Mouse (Mus musculus) liver, embryonic 14.5 days (tissue): ENCODE data around the gene Spata20. TPM values are rescaled to one million over a fixed set of nuclear protein-coding genes. Genes with fewer than 3 reads are reported as not detected.

ENCODE experiments used
- ATAC-seq: fragments of 200-750 bp; cut with Nextera tagmentation; 2 replicates; pipeline ENCODE4 v1.8.0; 2017; ENCODE audit warnings: moderate number of reproducible peaks, mild to moderate bottlenecking, moderate library complexity; ENCODE audit not compliant: insufficient read depth
- DNase-seq, 3 experiments: peaks; one replicate each; pipeline ENCODE4 v3.0.0-alpha.2; 2012 to 2013; ENCODE audit warnings: low read depth in 3 of 3, low spot score in 3 of 3
- H3K27ac ChIP-seq: fragments of 300-500 bp; sonication (generic); 2 replicates; pipeline ENCODE4 v1.5.1; 2014; ENCODE audit warnings: moderate library complexity, mild to moderate bottlenecking, control low read depth, inconsistent platforms
- H3K27me3 ChIP-seq: fragments of 300-500 bp; sonication (generic); 2 replicates; pipeline ENCODE4 v1.6.1; 2014; ENCODE audit warnings: mild to moderate bottlenecking, low read length, moderate library complexity; ENCODE audit not compliant: control insufficient read depth, insufficient read depth
- H3K36me3 ChIP-seq: fragments of 300-500 bp; sonication (generic); replicated peaks from 2 replicates; pipeline ENCODE4 v1.6.1; 2014; ENCODE audit warnings: low read depth; ENCODE audit not compliant: control insufficient read depth, insufficient read depth
- H3K4me1 ChIP-seq, 2 experiments: fragments of 200-500 bp in 1 of 2; fragments of 300-500 bp in 1 of 2; sonication (generic) in 1 of 2; replicated peaks; 2 replicates each; pipeline ENCODE4 v1.6.1; 2012 to 2014; ENCODE audit warnings: antibody characterized with exemption in 1 of 2, inconsistent platforms in 1 of 2, low read length in 1 of 2; ENCODE audit not compliant: control insufficient read depth in 2 of 2, insufficient read depth in 2 of 2
- H3K4me2 ChIP-seq: fragments of 300-500 bp; sonication (generic); 2 replicates; pipeline ENCODE4 v1.6.1; 2014; ENCODE audit warnings: low read depth, mild to moderate bottlenecking, control low read depth, moderate library complexity
- H3K4me3 ChIP-seq, 2 experiments: fragments of 200-500 bp in 1 of 2; fragments of 300-500 bp in 1 of 2; sonication (generic) in 1 of 2; 2 replicates each; pipeline ENCODE4 v1.5.1; 2012 to 2014; ENCODE audit warnings: low read depth in 2 of 2, low read length in 2 of 2, mild to moderate bottlenecking in 2 of 2, control low read depth in 1 of 2, inconsistent platforms in 1 of 2, moderate library complexity in 1 of 2; ENCODE audit not compliant: insufficient read depth in 1 of 2
- H3K9ac ChIP-seq: fragments of 300-500 bp; sonication (generic); replicated peaks from 2 replicates; pipeline ENCODE4 v1.6.1; 2014; ENCODE audit warnings: mild to moderate bottlenecking, control low read depth, moderate library complexity
- H3K9me3 ChIP-seq: fragments of 300-500 bp; sonication (generic); 2 replicates; pipeline ENCODE4 v1.6.1; 2016; ENCODE audit warnings: low read length, mixed read lengths; ENCODE audit not compliant: control insufficient read depth
- CTCF ChIP-seq: IDR thresholded peaks from 2 replicates; pipeline ENCODE4 v1.5.1; 2016; ENCODE audit warnings: antibody characterized with exemption, low read depth, control low read depth
- EP300 ChIP-seq: IDR thresholded peaks from 2 replicates; pipeline ENCODE4 v1.6.1; 2016; ENCODE audit warnings: antibody characterized with exemption, low read depth
- WGBS: fragments of 180-500 bp; shearing (Covaris S2); extraction: QIAGEN DNeasy Blood & Tissue Kit; methylation state at CpG from one replicate; pipeline ENCODE4 v1.1.7; 2014; ENCODE audit not compliant: insufficient replicate concordance; 5-methylcytosine and 5-hydroxymethylcytosine counted together
- polyA plus RNA-seq, 2 experiments: library from polyadenylated mRNA; depleted of rRNA in 1 of 2; stranded (reverse) in 1 of 2; unstranded in 1 of 2; fragments of >200 nt; fragmentation: Nextera tagmentation in 1 of 2; extraction: Ambion mirVana in 1 of 2; gene quantifications; 2 replicates each; pipeline versions ENCODE4 v1.2.1 to v1.2.3; 2012 to 2014

The Spata20 gene
- polyA plus RNA-seq, 2 experiments, result not detected

DNA sequence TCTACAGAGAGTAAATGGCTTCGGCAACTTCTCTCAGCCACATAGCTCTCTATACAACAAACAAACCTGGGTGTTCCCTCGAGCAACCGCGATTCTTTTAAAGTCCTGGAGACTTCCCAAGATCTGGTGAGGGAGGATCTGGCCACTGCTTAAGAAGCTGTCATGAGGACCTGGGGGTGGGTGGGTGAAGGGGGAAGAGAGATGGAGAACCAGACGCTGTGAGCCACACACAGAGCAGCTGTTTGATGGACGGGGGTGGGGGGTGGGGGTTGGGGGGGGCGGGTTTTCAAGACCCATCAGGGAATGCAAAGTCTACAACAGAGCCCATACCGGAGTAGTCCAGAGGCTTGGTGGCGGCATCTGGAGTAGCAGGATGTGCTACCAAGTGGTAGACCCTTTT, 27.5 kb upstream of the Spata20 start:
- Histone ChIP-seq H3K36me3 (no peaks in the 10 kb centered on the region), H3K4me2 (no peak overlapping the region), H3K27me3 (no peaks in the 10 kb centered on the region), H3K4me1 (no peaks in the 10 kb centered on the region), H3K4me3 (no peak overlapping the region), H3K27ac (no peak overlapping the region), H3K9me3 (no peaks in the 10 kb centered on the region), H3K9ac (no peak overlapping the region)
- 43% methylated on average over 9 of the region's 9 CpGs for WGBS
- ATAC-seq, result no peak
- TF ChIP-seq EP300 (no peak), CTCF (no peak)
- DNase-seq, result no peak

DNA sequence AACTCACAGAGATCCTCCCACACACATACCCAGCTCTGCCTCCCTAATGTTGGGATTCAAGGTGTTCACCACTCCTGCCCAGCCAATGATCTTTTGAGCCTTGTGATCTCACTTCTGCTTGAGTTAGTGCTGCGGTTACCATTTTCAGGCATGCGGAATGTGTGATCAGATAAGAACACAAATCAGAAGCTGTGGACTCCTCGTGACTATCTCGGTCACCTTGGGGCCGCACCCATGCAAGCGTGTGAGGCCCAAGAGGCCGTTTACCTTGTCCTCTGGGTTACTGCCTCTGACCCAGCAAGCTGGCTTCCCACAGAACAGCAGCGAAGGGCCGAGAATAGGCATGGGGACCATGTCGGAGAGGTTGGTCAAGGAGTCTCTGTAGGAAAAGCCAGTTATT, 23.0 kb upstream of the Spata20 start:
- Histone ChIP-seq H3K36me3 (no peaks in the 10 kb centered on the region), H3K27me3 (no peaks in the 10 kb centered on the region), H3K4me1 (no peaks in the 10 kb centered on the region), H3K27ac (no peak overlapping the region), H3K9me3 (no peaks in the 10 kb centered on the region), H3K9ac (no peak overlapping the region), H3K4me3 (no peak overlapping the region), H3K4me2 (no peak overlapping the region)
- 57% methylated on average over 10 of the region's 10 CpGs for WGBS
- DNase-seq (no peak), ATAC-seq (no peak)
- TF ChIP-seq EP300 (no peak), CTCF (no peak)

DNA sequence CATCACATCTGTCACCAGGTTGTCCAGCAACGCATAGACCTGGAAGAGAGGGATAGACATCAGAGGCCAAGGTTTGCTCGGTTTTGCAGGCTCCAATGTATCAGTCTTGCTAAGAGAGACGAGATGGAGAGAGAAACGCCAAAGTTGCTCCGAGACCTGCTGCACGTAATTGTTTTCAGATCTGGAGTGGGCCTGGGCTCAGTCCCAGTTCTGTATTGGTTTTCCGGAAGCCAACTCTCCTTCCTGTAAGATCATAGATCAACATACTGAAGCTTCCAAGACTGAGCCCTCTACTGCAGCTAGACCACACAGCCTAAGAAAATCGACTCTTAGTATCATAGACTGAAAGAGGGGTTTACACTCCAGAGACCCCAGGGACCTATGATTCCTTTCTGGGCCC, 15.5 kb upstream of the Spata20 start:
- WGBS, result 61% methylated on average over 8 of the region's 8 CpGs

DNA sequence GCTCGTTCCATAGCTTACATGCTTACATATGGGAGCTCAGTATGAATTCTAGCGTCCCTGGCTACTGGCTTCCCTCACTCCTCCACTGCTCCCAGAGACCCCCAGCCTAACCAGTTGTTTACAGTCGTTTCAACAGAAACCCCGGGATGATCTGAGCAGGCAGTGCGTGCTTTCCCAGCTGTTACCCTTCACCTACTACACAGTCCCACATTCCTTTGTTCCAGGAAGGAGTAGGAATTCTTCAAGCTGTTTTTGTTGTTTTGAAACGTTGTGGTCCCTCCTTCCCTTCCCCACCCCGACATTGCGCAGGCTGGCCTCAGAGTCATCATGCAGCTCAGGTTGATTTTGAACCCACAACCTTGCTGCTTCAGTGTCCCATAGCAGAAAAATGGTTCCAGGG, 14.4 kb upstream of the Spata20 start:
- Histone ChIP-seq H3K27me3 (peaks cover 24% of the 10 kb centered on the region), H3K27ac (no peak overlapping the region)

More for the DNA sequence above, 15.5 kb upstream of the Spata20 start:
- H3K27ac ChIP-seq, result no peak overlapping the region
- TF ChIP-seq EP300 (no peak), CTCF (no peak)
- H3K36me3 ChIP-seq, result no peaks in the 10 kb centered on the region
- no peak overlapping the region for H3K4me2 ChIP-seq
- ATAC-seq (no peak), DNase-seq (no peak)
- H3K9me3 ChIP-seq, result no peaks in the 10 kb centered on the region
- H3K9ac ChIP-seq, result no peak overlapping the region
- peaks cover 24% of the 10 kb centered on the region for H3K27me3 ChIP-seq
- H3K4me3 ChIP-seq, result no peak overlapping the region
- no peaks in the 10 kb centered on the region for H3K4me1 ChIP-seq

DNA sequence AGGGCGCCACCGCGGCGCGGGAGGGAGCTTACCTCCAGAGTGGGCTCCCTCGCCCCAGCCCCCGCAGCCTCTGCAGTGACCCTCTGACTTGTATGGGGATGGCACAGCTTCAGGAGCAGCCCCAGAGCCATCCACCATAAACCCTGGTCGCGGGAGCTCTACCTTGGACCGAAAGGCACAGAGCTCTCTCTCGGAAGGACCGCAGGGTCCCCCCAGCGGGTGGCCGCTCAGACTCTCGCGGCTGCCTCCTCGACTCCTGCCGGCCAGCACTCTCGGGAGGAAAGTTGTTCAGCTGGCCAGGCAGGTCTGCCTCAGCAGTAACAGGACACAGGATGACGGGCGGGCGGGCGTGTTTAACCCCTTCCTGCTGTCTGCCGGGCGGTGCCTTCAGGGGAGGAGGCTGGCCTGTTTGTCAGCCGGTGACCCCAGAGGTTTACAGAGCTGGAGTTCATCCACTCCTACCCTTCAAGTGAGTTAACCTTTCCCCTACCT, 13.7 kb upstream of the Spata20 start, which contains the start of gene Epn3:
Gene Epn3 (minus strand): TSS at position 314 of the 492 bp plus-strand sequence.
- H3K4me1 ChIP-seq, result no peaks in the 10 kb centered on the region
- no peaks in the 10 kb centered on the region for H3K36me3 ChIP-seq
- TF ChIP-seq EP300, result no peak
- no peak for TF ChIP-seq CTCF
- peaks cover 24% of the 10 kb centered on the region for H3K27me3 ChIP-seq
- under 1% methylated on average over 26 of the region's 26 CpGs for WGBS
- no peak within 1 kb of the TSS for H3K9ac ChIP-seq
- H3K4me2 ChIP-seq, result peak within 1 kb of the TSS; percentile 39
- DNase-seq (no peak), ATAC-seq (no peak)
- no peak within 1 kb of the TSS for H3K27ac ChIP-seq
- H3K9me3 ChIP-seq, result no peaks in the 10 kb centered on the region
- H3K4me3 ChIP-seq, result no peak within 1 kb of the TSS

More for the DNA sequence above, 14.4 kb upstream of the Spata20 start:
- ATAC-seq, result no peak
- no peak overlapping the region for H3K4me2 ChIP-seq
- H3K4me1 ChIP-seq, result no peaks in the 10 kb centered on the region
- H3K36me3 ChIP-seq, result no peaks in the 10 kb centered on the region
- no peak for DNase-seq
- H3K9ac ChIP-seq, result no peak overlapping the region
- WGBS, result 20% methylated on average over 8 of the region's 8 CpGs
- no peaks in the 10 kb centered on the region for H3K9me3 ChIP-seq
- no peak overlapping the region for H3K4me3 ChIP-seq
- no peak for TF ChIP-seq EP300
- no peak for TF ChIP-seq CTCF
